Mouse (Mus musculus): ENCODE results near the gene Sept8. TPM values are rescaled to one million over a fixed set of nuclear protein-coding genes. Genes with fewer than 3 reads are reported as not detected.

Gene Sept8
- polyA plus RNA-seq (2012; rRNA removed) = 33.7 and 34.6 TPM in 2 replicates

GRCm38 (mm10) chr11:53519207-53520121, at the start of gene Sept8:
TSS of gene Sept8 (plus strand) at chr11:53519257.

DNA sequence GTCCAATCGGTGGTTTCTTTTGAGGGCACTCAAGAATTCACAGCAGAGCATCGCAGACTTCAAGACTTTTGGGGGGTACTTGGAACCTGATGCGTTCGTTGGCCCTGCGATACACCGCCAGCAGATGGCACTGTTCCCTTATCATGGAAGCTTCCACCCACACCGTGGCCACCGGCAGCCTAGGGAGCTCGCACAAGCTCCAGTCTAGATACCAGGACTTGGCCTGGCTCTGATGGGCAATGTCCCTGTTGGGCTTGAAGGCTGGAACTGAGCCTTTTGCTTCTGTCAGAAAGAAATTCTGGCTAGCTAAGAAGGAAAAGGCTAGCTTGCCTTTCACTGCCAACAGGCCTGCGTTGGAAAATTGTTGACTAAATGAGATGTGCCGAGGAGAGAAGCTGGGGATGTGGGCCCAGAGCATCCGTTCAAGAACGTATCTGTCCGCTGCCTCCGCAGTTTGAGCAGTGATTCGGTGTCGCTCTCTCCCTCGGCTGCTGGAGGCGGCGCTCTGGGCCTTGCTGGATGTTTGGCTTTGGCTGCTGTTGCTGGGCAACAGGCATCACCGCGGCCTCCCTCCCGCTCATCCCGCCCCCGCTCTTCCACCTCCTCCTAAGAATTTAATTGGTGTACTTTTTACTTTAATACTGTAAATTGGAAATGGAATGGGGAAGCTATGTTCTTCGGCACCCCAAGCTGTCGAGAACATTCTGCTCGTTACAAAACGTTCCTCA, 48.9 kb upstream of the Sept8 start, which contains the start of gene Gm9837:
Gm9837 (minus strand) TSS at position 512 of the 728 bp plus-strand sequence.

GRCm38 (mm10) chr11:53479783-53480301, 39.2 kb upstream of the Sept8 start, which contains the start of the genes Gm9945 and Sowaha:
TSS of gene Gm9945 (plus strand) at chr11:53480166.
TSS of gene Sowaha (minus strand) at chr11:53480274.

GRCm38 (mm10) chr11:53567224-53568014, 48.4 kb downstream of the Sept8 start, which contains the start of gene Kif3a:
TSS of gene Kif3a (plus strand) at chr11:53567379.

Other genes with a start within 250 kb of the Sept8 start
- gene Hspa4, start 218.8 kb upstream of the Sept8 start, polyA plus RNA-seq (2012; rRNA removed) = 44.7 and 64.8 TPM in 2 replicates
- gene Zcchc10, start 194.6 kb upstream of the Sept8 start, polyA plus RNA-seq (2012; rRNA removed) = 7.2 and 8.0 TPM in 2 replicates
- 17.8 and 19.3 TPM in 2 replicates for gene Aff4, start 168.4 kb upstream of the Sept8 start, polyA plus RNA-seq (2012; rRNA removed)
- not detected in 2 replicates for gene Leap2, start 96.1 kb upstream of the Sept8 start, polyA plus RNA-seq (2012; rRNA removed)
- gene Uqcrq, start 88.4 kb upstream of the Sept8 start, polyA plus RNA-seq (2012; rRNA removed) = 505 and 545 TPM in 2 replicates
- 88.1 and 116 TPM in 2 replicates for gene Gdf9, start 88.2 kb upstream of the Sept8 start, polyA plus RNA-seq (2012; rRNA removed)
- gene Gm10447, start 62.1 kb upstream of the Sept8 start, polyA plus RNA-seq (2012; rRNA removed) = 0.35 and 0.66 TPM in 2 replicates
- 6.0 and 7.2 TPM in 2 replicates for gene Shroom1, start 62.1 kb upstream of the Sept8 start, polyA plus RNA-seq (2012; rRNA removed)
- not detected in 2 replicates for gene Gm9837, start 48.8 kb upstream of the Sept8 start, polyA plus RNA-seq (2012; rRNA removed)
- not detected in 2 replicates for gene Gm9945, start 39.1 kb upstream of the Sept8 start, polyA plus RNA-seq (2012; rRNA removed)
- gene Sowaha, start 39.0 kb upstream of the Sept8 start, polyA plus RNA-seq (2012; rRNA removed) = 1.5 and 1.8 TPM in 2 replicates
- 6.0 and 10.9 TPM in 2 replicates for gene Kif3a, start 48.1 kb downstream of the Sept8 start, polyA plus RNA-seq (2012; rRNA removed)
- gene Il4, start 99.4 kb downstream of the Sept8 start, polyA plus RNA-seq (2012; rRNA removed) = not detected in 2 replicates
- not detected in 2 replicates for gene Il13, start 115.4 kb downstream of the Sept8 start, polyA plus RNA-seq (2012; rRNA removed)
- 3.8 and 6.3 TPM in 2 replicates for gene Rad50, start 188.1 kb downstream of the Sept8 start, polyA plus RNA-seq (2012; rRNA removed)
- gene Il5, start 201.5 kb downstream of the Sept8 start, polyA plus RNA-seq (2012; rRNA removed) = not detected in 2 replicates